Mouse (Mus musculus): ENCODE data around the gene Atp8a2.

GRCm38 (mm10) chr14:59827409-59827808 is 369.6 kb downstream of the Atp8a2 start:
- TF ChIP-seq CTCF (IDR thresholded peaks at IDR 0.05) (no peak), POLR2A (IDR thresholded peaks at IDR 0.05; ENCODE audit: insufficient read depth, low read depth, low read length) (no peak)
